ENCODE assay signal across 7 mouse cellular contexts in the genomic region with DNA sequence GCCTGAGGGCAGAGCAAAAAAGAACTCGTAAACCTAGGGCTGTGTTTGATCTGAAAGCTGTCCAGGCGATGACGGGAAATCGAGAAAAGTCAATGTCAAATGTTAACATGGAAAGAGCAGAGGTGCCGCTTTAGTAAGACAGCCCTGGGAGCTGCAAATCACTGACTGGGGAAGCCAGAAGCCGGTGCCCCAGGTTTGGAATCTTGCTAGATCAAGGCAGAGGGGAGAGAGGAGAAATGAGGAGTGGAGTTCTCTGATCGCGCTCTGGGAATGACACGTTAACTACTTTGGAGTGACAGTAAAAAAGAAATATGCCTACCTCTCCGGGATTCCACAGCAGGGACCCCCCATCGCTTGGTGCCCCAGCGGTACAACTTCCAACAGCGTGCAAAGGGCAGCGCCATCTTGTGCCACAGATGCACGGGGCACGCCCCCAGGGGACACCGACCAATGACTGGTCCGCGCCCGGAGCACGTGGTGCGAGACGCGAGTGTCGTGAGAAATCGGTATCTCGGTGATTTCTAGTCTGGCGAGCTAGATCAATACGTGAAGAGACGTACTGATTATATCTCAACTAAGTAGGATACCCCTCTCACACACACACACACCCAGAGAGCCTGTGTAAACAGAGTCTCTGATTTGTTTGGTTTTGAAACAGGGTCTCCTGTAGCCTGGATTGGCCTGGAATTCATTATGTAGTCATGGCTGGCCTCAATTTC. TPM values are rescaled to one million over a fixed set of nuclear protein-coding genes. Genes with fewer than 3 reads are reported as not detected.
DNase-seq lines count a peak whose midpoint lies in the region; ATAC-seq lines count a peak whose summit lies in the region.

Spryd4 (minus strand) TSS at position 418 of the 719 bp plus-strand sequence.

- ATAC-seq in granulocyte monocyte progenitor cell, adult 5-6 weeks (replicated peaks; ENCODE audit: poor library complexity, severe bottlenecking), result peak; percentile 86
- peak; percentile 94 for ATAC-seq in midbrain, embryonic 13.5 days

- H3K4me2 ChIP-seq in midbrain, embryonic 13.5 days (replicated peaks), result peak within 1 kb of the TSS; percentile 82

- peaks cover 20% of the 10 kb centered on the region for H3K27me3 ChIP-seq in embryonic facial prominence, embryonic 10.5 days (replicated peaks; ENCODE audit: low read depth, poor library complexity, severe bottlenecking)
- H3K27me3 ChIP-seq in limb, embryonic 10.5 days (ENCODE audit: low read depth, poor library complexity, severe bottlenecking), result peaks cover 22% of the 10 kb centered on the region
- H3K27me3 ChIP-seq in midbrain, embryonic 13.5 days, result peaks cover 5% of the 10 kb centered on the region

- H3K4me3 ChIP-seq in embryonic facial prominence, embryonic 10.5 days, result peak within 1 kb of the TSS; percentile 80
- H3K4me3 ChIP-seq in limb, embryonic 10.5 days, result peak within 1 kb of the TSS; percentile 68
- H3K4me3 ChIP-seq in midbrain, embryonic 13.5 days (replicated peaks), result peak within 1 kb of the TSS; percentile 51

- peak; percentile 95 for DNase-seq in adrenal gland, postnatal 10 days
- peak; percentile 95 for DNase-seq in embryonic facial prominence, embryonic 10.5 days (ENCODE audit: low spot score)
- peak; percentile 88 for DNase-seq in kidney, adult 11 months
- peak; percentile 93 for DNase-seq in limb, embryonic 10.5 days (ENCODE audit: low spot score)
- peak; percentile 76 to 91 for DNase-seq in spleen, adult 18-20 months

- H3K9ac ChIP-seq in midbrain, embryonic 13.5 days (replicated peaks), result peak within 1 kb of the TSS; percentile 64

- no peaks in the 10 kb centered on the region for H3K9me3 ChIP-seq in embryonic facial prominence, embryonic 10.5 days
- no peaks in the 10 kb centered on the region for H3K9me3 ChIP-seq in limb, embryonic 10.5 days (replicated peaks)
- no peaks in the 10 kb centered on the region for H3K9me3 ChIP-seq in midbrain, embryonic 13.5 days

- peaks cover 29% of the 10 kb centered on the region for H3K36me3 ChIP-seq in embryonic facial prominence, embryonic 10.5 days (replicated peaks)
- H3K36me3 ChIP-seq in limb, embryonic 10.5 days, result peaks cover 22% of the 10 kb centered on the region
- H3K36me3 ChIP-seq in midbrain, embryonic 13.5 days, result no peaks in the 10 kb centered on the region; the same call in 1 of the 2 replicates

- under 1% methylated on average over 30 of the region's 30 CpGs for WGBS in embryonic facial prominence, embryonic 10.5 days
- under 1% methylated on average over 30 of the region's 30 CpGs for WGBS in limb, embryonic 10.5 days
- under 1% methylated on average over 30 of the region's 30 CpGs for WGBS in midbrain, embryonic 13.5 days

- peaks cover 18% of the 10 kb centered on the region for H3K4me1 ChIP-seq in embryonic facial prominence, embryonic 10.5 days
- peaks cover 18% of the 10 kb centered on the region for H3K4me1 ChIP-seq in limb, embryonic 10.5 days
- peaks cover 21% of the 10 kb centered on the region for H3K4me1 ChIP-seq in midbrain, embryonic 13.5 days (replicated peaks)

- H3K27ac ChIP-seq in embryonic facial prominence, embryonic 10.5 days (replicated peaks), result peak within 1 kb of the TSS; percentile 78
- H3K27ac ChIP-seq in limb, embryonic 10.5 days, result peak within 1 kb of the TSS; percentile 81
- H3K27ac ChIP-seq in midbrain, embryonic 13.5 days, result no peak within 1 kb of the TSS

RNA-seq across cellular contexts. Expression of gene Spryd4, which starts in this region (rescaled TPM):
- 10 to 100 TPM; 21.6 to 27.3 TPM for total RNA-seq in adrenal gland, postnatal 10 days (2021)
- 31.3 and 31.8 TPM in 2 replicates for polyA plus RNA-seq in embryonic facial prominence, embryonic 10.5 days (2016; fragmentation: Nextera tagmentation; extraction: Ambion mirVana)
- 15.1 and 16.3 TPM in 2 replicates for total RNA-seq in granulocyte monocyte progenitor cell, adult 5-6 weeks (2014; fragmentation: Nextera tagmentation)
- total RNA-seq in granulocyte monocyte progenitor cell, adult 5-6 weeks (2017), result 9.7 and 19.2 TPM in 2 replicates
- 33.3 and 34.4 TPM in 2 replicates for polyA plus RNA-seq in limb, embryonic 10.5 days (2016; fragmentation: Nextera tagmentation; extraction: Ambion mirVana)
- polyA plus RNA-seq in midbrain, embryonic 13.5 days (2015; fragmentation: Nextera tagmentation; extraction: Ambion mirVana), result 19.6 and 21.2 TPM in 2 replicates
